Mouse (Mus musculus) myocyte (in vitro differentiated cells): ENCODE measurements at regions not wholly inside any gene's neighbourhood (a gene's known extent, or its start where the extent isn't known, plus 50 kb on each side); places are given as distances from the start of the nearest gene placed in this dataset.

Source experiments
- H3K27me3 ChIP-seq: one replicate; pipeline ENCODE4 v1.6.1; 2011; ENCODE audit not compliant: control insufficient read depth, insufficient read depth, insufficient read length
- H3K36me3 ChIP-seq: one replicate; pipeline ENCODE4 v1.6.1; 2011; ENCODE audit not compliant: control insufficient read depth, insufficient read depth
- H3K4me2 ChIP-seq: one replicate; pipeline ENCODE4 v1.6.1; 2011; ENCODE audit warnings: low read depth, control low read depth
- H3K4me3 ChIP-seq: one replicate; pipeline ENCODE4 v1.5.1; 2011; ENCODE audit warnings: mild to moderate bottlenecking, control low read depth, moderate library complexity
- H3K79me2 ChIP-seq: one replicate; pipeline ENCODE4 v1.6.1; 2011; ENCODE audit not compliant: control insufficient read depth, insufficient read depth
- H3ac ChIP-seq: one replicate; pipeline ENCODE4 v1.6.1; 2011; ENCODE audit not compliant: control insufficient read depth, insufficient read length
- CEBPB ChIP-seq: IDR thresholded peaks from 2 replicates; pipeline ENCODE4 v1.6.1; 2011; ENCODE audit warnings: mild to moderate bottlenecking, moderate library complexity; ENCODE audit not compliant: poor library complexity, insufficient read depth, severe bottlenecking
- E2F4 ChIP-seq: IDR thresholded peaks from one replicate; pipeline ENCODE4 v1.6.1; 2011; ENCODE audit warnings: mild to moderate bottlenecking, control low read depth, moderate library complexity; ENCODE audit not compliant: insufficient read depth
- MAX ChIP-seq: IDR thresholded peaks from one replicate; pipeline ENCODE4 v1.6.1; 2011; ENCODE audit warnings: low read depth, mild to moderate bottlenecking, control low read depth
- MYOD1 ChIP-seq, 3 experiments: IDR thresholded peaks; one replicate each; pipeline ENCODE4 v1.6.1; 2011; ENCODE audit warnings: control low read depth in 2 of 3, low read depth in 2 of 3, mild to moderate bottlenecking in 2 of 3, moderate library complexity in 1 of 3; ENCODE audit not compliant: insufficient read length in 2 of 3, control insufficient read depth in 1 of 3
- MYOG ChIP-seq, 3 experiments: IDR thresholded peaks; one replicate each; pipeline ENCODE4 v1.6.1; 2011; ENCODE audit warnings: control low read depth in 2 of 3, low read depth in 2 of 3, mild to moderate bottlenecking in 2 of 3; ENCODE audit not compliant: insufficient read length in 2 of 3, control insufficient read depth in 1 of 3, insufficient read depth in 1 of 3
- POLR2A ChIP-seq: IDR thresholded peaks from one replicate; pipeline ENCODE4 v1.6.1; 2011; ENCODE audit warnings: low read depth, mild to moderate bottlenecking, control low read depth, moderate library complexity; ENCODE audit not compliant: insufficient read length
- POLR2AphosphoS2 ChIP-seq: IDR thresholded peaks from one replicate; pipeline ENCODE4 v1.6.1; 2011; ENCODE audit warnings: low read depth, control low read depth; ENCODE audit not compliant: insufficient read length
- REST ChIP-seq: IDR thresholded peaks from one replicate; pipeline ENCODE4 v1.6.1; 2011; ENCODE audit warnings: mild to moderate bottlenecking, control low read depth, moderate library complexity; ENCODE audit not compliant: insufficient read depth, insufficient read length
- SRF ChIP-seq: IDR thresholded peaks from one replicate; pipeline ENCODE4 v1.6.1; 2011; ENCODE audit warnings: low read depth; ENCODE audit not compliant: control insufficient read depth, insufficient read length
- TCF12 ChIP-seq: IDR thresholded peaks from one replicate; pipeline ENCODE4 v1.6.1; 2011; ENCODE audit warnings: mild to moderate bottlenecking, control low read depth; ENCODE audit not compliant: poor library complexity, insufficient read depth, severe bottlenecking
- TCF3 ChIP-seq: IDR thresholded peaks from one replicate; pipeline ENCODE4 v1.6.1; 2011; ENCODE audit warnings: low read depth, control low read depth; ENCODE audit not compliant: insufficient read length
- USF1 ChIP-seq: IDR thresholded peaks from one replicate; pipeline ENCODE4 v1.6.1; 2011; ENCODE audit warnings: low read depth, mild to moderate bottlenecking, control low read depth, moderate library complexity

- H3K36me3 ChIP-seq, result no peaks in the 10 kb centered on the region
- no peak overlapping the region for H3ac ChIP-seq
- H3K4me3 ChIP-seq, result no peak overlapping the region
- no peak overlapping the region for H3K4me2 ChIP-seq
- TF ChIP-seq MAX (no peak), TCF12 (no peak), REST (no peak), MYOD1 (IDR thresholded peaks at IDR 0.05; ENCODE audit: control insufficient read depth in 1 of 3, insufficient read length in 2 of 3, low read depth in 2 of 3) (no peak), POLR2AphosphoS2 (no peak), E2F4 (no peak), POLR2A (no peak), TCF3 (no peak), MYOG (IDR thresholded peaks at IDR 0.05; ENCODE audit: control insufficient read depth in 1 of 3, insufficient read depth in 1 of 3, insufficient read length in 2 of 3, low read depth in 2 of 3) (no peak), SRF (no peak), CEBPB (no peak), USF1 (no peak)
- H3K79me2 ChIP-seq, result no peaks in the 10 kb centered on the region
- no peaks in the 10 kb centered on the region for H3K27me3 ChIP-seq
These were observed 116.8 kb downstream of the Faxc start for GRCm38 (mm10) chr4:22047730-22048455.

GRCm38 (mm10) chr4:22066785-22067433, 135.8 kb downstream of the Faxc start:
- Histone ChIP-seq H3ac (no peak overlapping the region), H3K36me3 (no peaks in the 10 kb centered on the region), H3K4me3 (no peak overlapping the region), H3K79me2 (no peaks in the 10 kb centered on the region), H3K27me3 (no peaks in the 10 kb centered on the region), H3K4me2 (no peak overlapping the region)
- TF ChIP-seq USF1 (no peak), REST (no peak), MAX (no peak), MYOD1 (IDR thresholded peaks at IDR 0.05; ENCODE audit: control insufficient read depth in 1 of 3, insufficient read length in 2 of 3, low read depth in 2 of 3) (no peak)

GRCm38 (mm10) chr4:22067678-22068299, 136.7 kb downstream of the Faxc start:
- Histone ChIP-seq H3K27me3 (no peaks in the 10 kb centered on the region), H3K79me2 (no peaks in the 10 kb centered on the region), H3K4me2 (no peak overlapping the region), H3K4me3 (no peak overlapping the region), H3ac (no peak overlapping the region), H3K36me3 (no peaks in the 10 kb centered on the region)
- no peak for TF ChIP-seq CEBPB
- TF ChIP-seq USF1, result no peak
- no peak for TF ChIP-seq E2F4
- no peak for TF ChIP-seq TCF3

DNA sequence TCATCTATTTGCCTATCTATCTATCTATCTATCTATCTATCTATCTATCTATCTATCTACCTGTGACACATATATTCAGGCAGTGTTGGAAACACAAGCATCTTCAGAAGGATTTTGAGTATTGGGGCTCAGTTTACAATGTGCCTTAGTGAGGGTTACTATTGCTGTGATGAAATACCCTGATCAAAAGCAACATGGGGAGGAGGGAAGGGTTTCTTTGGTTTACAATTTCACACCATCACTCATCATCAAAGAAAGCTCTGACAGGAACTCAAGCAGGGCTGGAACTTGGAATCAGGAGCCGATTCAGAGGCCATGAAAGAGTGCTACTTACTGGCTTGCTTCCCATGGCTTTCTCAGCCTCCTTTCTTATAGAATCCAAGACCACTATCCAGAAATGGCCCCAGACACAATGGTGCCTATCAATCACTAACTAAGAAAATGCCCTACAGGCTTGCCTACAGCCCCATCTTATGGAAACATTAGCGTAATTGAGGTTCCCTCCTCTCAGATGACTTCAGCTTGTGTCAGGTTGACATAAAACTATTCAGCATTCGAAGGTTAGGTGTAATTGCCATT, 157.2 kb downstream of the Faxc start:
- Histone ChIP-seq H3ac (no peak overlapping the region), H3K27me3 (no peaks in the 10 kb centered on the region), H3K4me3 (no peak overlapping the region), H3K36me3 (no peaks in the 10 kb centered on the region), H3K79me2 (no peaks in the 10 kb centered on the region), H3K4me2 (no peak overlapping the region)
- TF ChIP-seq MAX (no peak), POLR2A (no peak), SRF (no peak), MYOG (IDR thresholded peaks at IDR 0.05; ENCODE audit: control insufficient read depth in 1 of 3, insufficient read depth in 1 of 3, insufficient read length in 2 of 3, low read depth in 2 of 3) (no peak)

- Histone ChIP-seq H3K27me3 (no peaks in the 10 kb centered on the region), H3K79me2 (no peaks in the 10 kb centered on the region), H3ac (no peak overlapping the region), H3K36me3 (no peaks in the 10 kb centered on the region), H3K4me2 (no peak overlapping the region), H3K4me3 (no peak overlapping the region)
- TF ChIP-seq USF1 (no peak), CEBPB (no peak), MAX (no peak), E2F4 (no peak), SRF (no peak), MYOG (IDR thresholded peaks at IDR 0.05; ENCODE audit: control insufficient read depth in 1 of 3, insufficient read depth in 1 of 3, insufficient read length in 2 of 3, low read depth in 2 of 3) (no peak), MYOD1 (IDR thresholded peaks at IDR 0.05; ENCODE audit: control insufficient read depth in 1 of 3, insufficient read length in 2 of 3, low read depth in 2 of 3) (no peak), TCF3 (no peak), REST (no peak), POLR2AphosphoS2 (no peak)
These were observed 158.5 kb downstream of the Faxc start for GRCm38 (mm10) chr4:22089637-22090041.
